ENCODE assay signal across 8 mouse cellular contexts in the genomic region with DNA sequence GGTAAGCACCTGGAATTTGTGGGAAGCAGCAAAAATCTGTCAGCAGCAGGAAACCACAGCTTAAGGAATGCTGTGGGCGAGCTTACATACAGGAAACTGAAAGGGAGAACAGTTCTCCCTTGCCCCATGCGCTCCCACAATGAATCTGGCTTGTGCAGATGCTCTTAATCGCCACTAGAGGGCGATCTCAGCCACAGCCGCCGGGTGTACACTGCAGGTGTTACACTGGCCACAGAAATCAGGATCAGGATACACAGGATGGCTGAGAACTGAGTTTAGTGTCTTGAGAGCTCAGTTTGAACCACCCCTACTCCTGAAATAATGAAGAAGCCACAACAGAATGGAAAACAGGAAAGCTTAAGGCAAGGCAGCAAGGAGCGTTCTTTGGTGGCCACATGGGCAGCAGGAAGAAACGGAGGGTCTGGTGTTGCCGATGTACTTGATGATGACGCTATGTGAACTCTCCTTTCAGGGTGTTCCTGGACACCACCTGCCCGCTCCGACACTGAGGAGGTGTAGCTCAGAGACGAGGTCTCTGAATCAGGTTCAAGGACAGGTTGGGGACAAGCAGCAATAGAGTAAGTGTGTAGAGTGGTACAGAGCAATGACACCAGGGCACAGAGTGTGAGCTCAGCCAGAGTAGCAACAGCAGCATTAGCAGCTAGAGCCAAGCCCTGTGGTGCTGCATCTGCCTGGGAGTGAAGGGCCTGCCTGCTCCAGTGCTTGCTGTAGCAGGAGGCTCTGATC. TPM values are rescaled to one million over a fixed set of nuclear protein-coding genes. Genes with fewer than 3 reads are reported as not detected.
DNase-seq lines count a peak whose midpoint lies in the region; ATAC-seq and TF ChIP-seq lines count a peak whose summit lies in the region.

No protein-coding gene starts in this region.

- no peak overlapping the region for H3K27ac ChIP-seq in thymus, adult 2 months (ENCODE audit: control insufficient read depth, insufficient read depth, low read length)
- no peak overlapping the region for H3K27ac ChIP-seq in bone marrow macrophage, adult 2 months (ENCODE audit: insufficient read depth, low read depth, low read length)
- no peak overlapping the region for H3K27ac ChIP-seq in liver, embryonic 12.5 days
- H3K27ac ChIP-seq in neural tube, embryonic 11.5 days (ENCODE audit: low read depth, low read length): no peak overlapping the region

- ATAC-seq in liver, embryonic 12.5 days: peak; percentile 49; the same call in 1 of the 2 replicates
- ATAC-seq in neural tube, embryonic 11.5 days (ENCODE audit: insufficient read depth, low FRiP score, low TSS enrichment): peak; percentile 65; the same call in 1 of the 2 replicates

- no peaks in the 10 kb centered on the region for H3K36me3 ChIP-seq in thymus, adult 2 months (ENCODE audit: control insufficient read depth, insufficient read depth, low read length)
- H3K36me3 ChIP-seq in liver, embryonic 12.5 days: peaks cover 20% of the 10 kb centered on the region
- no peaks in the 10 kb centered on the region for H3K36me3 ChIP-seq in neural tube, embryonic 11.5 days (ENCODE audit: control insufficient read depth, insufficient read depth, low read length)

- 53% methylated on average over 13 of the region's 13 CpGs for WGBS in thymus, adult 2 months
- 43% methylated on average over 13 of the region's 13 CpGs for WGBS in liver, embryonic 12.5 days (ENCODE audit: insufficient replicate concordance)
- 49% methylated on average over 13 of the region's 13 CpGs for WGBS in neural tube, embryonic 11.5 days

- H3K9ac ChIP-seq in liver, embryonic 12.5 days: no peak overlapping the region
- no peak overlapping the region for H3K9ac ChIP-seq in neural tube, embryonic 11.5 days (ENCODE audit: low read length)

- no peaks in the 10 kb centered on the region for H3K4me1 ChIP-seq in thymus, adult 2 months (replicated peaks; ENCODE audit: control insufficient read depth, insufficient read depth, low read length)
- no peaks in the 10 kb centered on the region for H3K4me1 ChIP-seq in bone marrow macrophage, adult 2 months (ENCODE audit: control insufficient read depth, insufficient read depth, low read length)
- no peaks in the 10 kb centered on the region for H3K4me1 ChIP-seq in liver, embryonic 12.5 days
- H3K4me1 ChIP-seq in neural tube, embryonic 11.5 days (ENCODE audit: control insufficient read depth, insufficient read depth, low read length): no peaks in the 10 kb centered on the region

- no peak overlapping the region for H3K4me2 ChIP-seq in liver, embryonic 12.5 days
- H3K4me2 ChIP-seq in neural tube, embryonic 11.5 days (ENCODE audit: low read depth): no peak overlapping the region

- peak; percentile 70; the same call in 1 of the 2 replicates for TF ChIP-seq CTCF in thymus, adult 2 months (IDR thresholded peaks at IDR 0.05; ENCODE audit: borderline replicate concordance, control insufficient read depth, extremely low read depth, insufficient read depth, low read length, poor library complexity)
- TF ChIP-seq CTCF in bone marrow macrophage, adult 2 months (IDR thresholded peaks at IDR 0.05; ENCODE audit: low read depth, low read length): peak; percentile 90

- no peak overlapping the region for H3K4me3 ChIP-seq in thymus, adult 2 months (ENCODE audit: control insufficient read depth, insufficient read depth, low read length)
- no peak overlapping the region for H3K4me3 ChIP-seq in bone marrow macrophage, adult 2 months (ENCODE audit: insufficient read depth, low read length)
- no peak overlapping the region for H3K4me3 ChIP-seq in liver, embryonic 12.5 days
- no peak overlapping the region for H3K4me3 ChIP-seq in neural tube, embryonic 11.5 days (ENCODE audit: low read depth, low read length)

- no peaks in the 10 kb centered on the region for H3K9me3 ChIP-seq in liver, embryonic 12.5 days (replicated peaks)
- H3K9me3 ChIP-seq in neural tube, embryonic 11.5 days (ENCODE audit: control insufficient read depth, low read length): no peaks in the 10 kb centered on the region

- TF ChIP-seq POLR2A in thymus, adult 2 months (IDR thresholded peaks at IDR 0.05; ENCODE audit: control insufficient read depth, extremely low read depth, insufficient read depth, low read length, poor library complexity): no peak
- no peak for TF ChIP-seq POLR2A in bone marrow macrophage, adult 2 months (IDR thresholded peaks at IDR 0.05; ENCODE audit: borderline replicate concordance, low read depth, low read length)

- H3K27me3 ChIP-seq in thymus, adult 2 months (ENCODE audit: control insufficient read depth, insufficient read depth, low read length): no peaks in the 10 kb centered on the region
- no peaks in the 10 kb centered on the region for H3K27me3 ChIP-seq in liver, embryonic 12.5 days (replicated peaks)
- no peaks in the 10 kb centered on the region for H3K27me3 ChIP-seq in neural tube, embryonic 11.5 days (ENCODE audit: control insufficient read depth, insufficient read depth, low read length)

- DNase-seq in thymus, adult 2 months: peak; percentile 16
- DNase-seq in thymus, adult 18-20 months: no peak
- peak; percentile 39 to 59 for DNase-seq in frontal cortex, postnatal 36 days (ENCODE audit: low spot score in 2 of 2)
- peak; percentile 45 for DNase-seq in kidney, adult 18-20 months
- peak; percentile 60 for DNase-seq in neural tube, embryonic 11.5 days (ENCODE audit: low spot score)
- DNase-seq in urinary bladder, postnatal 10 days (ENCODE audit: low spot score): no peak

RNA-seq across cellular contexts. Expression of a gene that starts 48.3 kb away (rescaled TPM):
- 0.40 and 0.79 TPM in 2 replicates for polyA plus RNA-seq in thymus, adult 2 months (2012; rRNA removed)
- polyA plus RNA-seq in bone marrow macrophage, adult 2 months (2012; ENCODE audit: insufficient read depth, insufficient read length, missing spikeins): not detected in 2 replicates
- polyA plus RNA-seq in liver, embryonic 12.5 days (2016; fragmentation: Nextera tagmentation; extraction: Ambion mirVana): not detected in 2 replicates
- polyA plus RNA-seq in neural tube, embryonic 11.5 days (2014; fragmentation: Nextera tagmentation; extraction: Ambion mirVana): not detected in 2 replicates

RNA-seq across cellular contexts. Expression of a gene that starts 50.6 kb away (rescaled TPM):
- not detected in 2 replicates for polyA plus RNA-seq in thymus, adult 2 months (2012; rRNA removed)
- polyA plus RNA-seq in bone marrow macrophage, adult 2 months (2012; ENCODE audit: insufficient read depth, insufficient read length, missing spikeins): not detected in 2 replicates
- not detected in 2 replicates for polyA plus RNA-seq in liver, embryonic 12.5 days (2016; fragmentation: Nextera tagmentation; extraction: Ambion mirVana)
- not detected in 2 replicates for polyA plus RNA-seq in neural tube, embryonic 11.5 days (2014; fragmentation: Nextera tagmentation; extraction: Ambion mirVana)

Comparison
In these comparisons a context has a peak if more than half of its experiments do, and no peak if none do; other contexts are left out.
1. DNase-seq: peak in thymus, adult 2 months (single experiment), frontal cortex, postnatal 36 days (2 of 2), kidney, adult 18-20 months (single experiment) and neural tube, embryonic 11.5 days (single experiment); none in thymus, adult 18-20 months (0 of 2) and urinary bladder, postnatal 10 days (single experiment).